Mouse (Mus musculus) bone marrow macrophage, adult 2 months (primary cell): ENCODE data around the gene Kcnip1. TPM values are rescaled to one million over a fixed set of nuclear protein-coding genes. Genes with fewer than 3 reads are reported as not detected.

Source experiments
- H3K27ac ChIP-seq: 2 replicates; pipeline ENCODE4 v1.5.1; 2012; ENCODE audit warnings: low read depth, low read length; ENCODE audit not compliant: insufficient read depth
- H3K4me1 ChIP-seq: 2 replicates; pipeline ENCODE4 v1.6.1; 2012; ENCODE audit warnings: low read length; ENCODE audit not compliant: control insufficient read depth, insufficient read depth
- H3K4me3 ChIP-seq: 2 replicates; pipeline ENCODE4 v1.5.1; 2012; ENCODE audit warnings: mild to moderate bottlenecking, low read length, moderate library complexity; ENCODE audit not compliant: insufficient read depth
- CTCF ChIP-seq: IDR thresholded peaks from 2 replicates; pipeline ENCODE4 v1.5.1; 2012; ENCODE audit warnings: low read depth, mild to moderate bottlenecking, low read length, moderate library complexity
- POLR2A ChIP-seq: IDR thresholded peaks from 2 replicates; pipeline ENCODE4 v1.6.1; 2012; ENCODE audit warnings: mild to moderate bottlenecking, low read depth, low read length, borderline replicate concordance
- polyA plus RNA-seq: library from polyadenylated mRNA; stranded (reverse); fragments of >200 nt; gene quantifications from 2 replicates; pipeline ENCODE4 v1.2.4, GENCODE M21; 2012; ENCODE audit not compliant: missing spikeins, insufficient read depth, insufficient read length

The Kcnip1 gene
- polyA plus RNA-seq, 1 experiment, result not detected

GRCm38 (mm10) chr11:33944786-33945328 lies 48.1 kb downstream of the Kcnip1 start:
- Histone ChIP-seq H3K4me3 (no peak overlapping the region), H3K27ac (no peak overlapping the region), H3K4me1 (no peaks in the 10 kb centered on the region)
- no peak for TF ChIP-seq CTCF
- no peak for TF ChIP-seq POLR2A

- no peak overlapping the region for H3K4me3 ChIP-seq
- H3K4me1 ChIP-seq, result no peaks in the 10 kb centered on the region
- TF ChIP-seq CTCF (peak; percentile 29; the same call in 1 of the 2 replicates), POLR2A (no peak)
- H3K27ac ChIP-seq, result no peak overlapping the region
Measured at GRCm38 (mm10) chr11:33944067-33944785, 48.7 kb downstream of the Kcnip1 start.

GRCm38 (mm10) chr11:33943565-33943964 lies 49.4 kb downstream of the Kcnip1 start:
- no peak overlapping the region for H3K27ac ChIP-seq
- no peak for TF ChIP-seq CTCF
- no peak for TF ChIP-seq POLR2A
- no peak overlapping the region for H3K4me3 ChIP-seq
- H3K4me1 ChIP-seq, result no peaks in the 10 kb centered on the region

GRCm38 (mm10) chr11:33939456-33940113 lies 53.4 kb downstream of the Kcnip1 start:
- H3K4me1 ChIP-seq, result no peaks in the 10 kb centered on the region
- no peak overlapping the region for H3K27ac ChIP-seq
- H3K4me3 ChIP-seq, result no peak overlapping the region
- TF ChIP-seq POLR2A (no peak), CTCF (no peak)

GRCm38 (mm10) chr11:33938561-33939274 lies 54.2 kb downstream of the Kcnip1 start:
- no peaks in the 10 kb centered on the region for H3K4me1 ChIP-seq
- no peak overlapping the region for H3K4me3 ChIP-seq
- H3K27ac ChIP-seq, result no peak overlapping the region
- TF ChIP-seq CTCF (no peak), POLR2A (no peak)

GRCm38 (mm10) chr11:33937641-33938040 lies 55.3 kb downstream of the Kcnip1 start:
- no peak overlapping the region for H3K4me3 ChIP-seq
- TF ChIP-seq POLR2A (no peak), CTCF (no peak)
- peaks cover 4% of the 10 kb centered on the region for H3K4me1 ChIP-seq
- no peak overlapping the region for H3K27ac ChIP-seq

- no peak overlapping the region for H3K27ac ChIP-seq
- peaks cover 12% of the 10 kb centered on the region for H3K4me1 ChIP-seq
- no peak overlapping the region for H3K4me3 ChIP-seq
- TF ChIP-seq POLR2A (no peak), CTCF (peak; percentile 35; the same call in 1 of the 2 replicates)
Measured at GRCm38 (mm10) chr11:33934286-33934685, 58.7 kb downstream of the Kcnip1 start.

- TF ChIP-seq CTCF (no peak), POLR2A (no peak)
- H3K4me3 ChIP-seq, result peak overlapping the region; percentile 39
- peak overlapping the region; percentile 74 for H3K27ac ChIP-seq
- H3K4me1 ChIP-seq, result peaks cover 12% of the 10 kb centered on the region
Measured at GRCm38 (mm10) chr11:33932386-33933111, 60.4 kb downstream of the Kcnip1 start.

GRCm38 (mm10) chr11:33931836-33932385 lies 61.0 kb downstream of the Kcnip1 start:
- TF ChIP-seq CTCF (no peak), POLR2A (no peak)
- Histone ChIP-seq H3K4me3 (peak overlapping the region; percentile 39), H3K27ac (peak overlapping the region; percentile 74), H3K4me1 (peaks cover 12% of the 10 kb centered on the region)
